Mouse (Mus musculus) bone marrow macrophage, adult 2 months (primary cell): ENCODE data around the gene Cerk.

Experiments used
- CTCF ChIP-seq: IDR thresholded peaks from 2 replicates; pipeline ENCODE4 v1.5.1; 2012; ENCODE audit warnings: low read depth, mild to moderate bottlenecking, low read length, moderate library complexity
- POLR2A ChIP-seq: IDR thresholded peaks from 2 replicates; pipeline ENCODE4 v1.6.1; 2012; ENCODE audit warnings: mild to moderate bottlenecking, low read depth, low read length, borderline replicate concordance

- no peak for TF ChIP-seq POLR2A
- TF ChIP-seq CTCF: no peak
These were observed 14.6 kb downstream of the Cerk start for GRCm38 (mm10) chr15:86171316-86171715.
